Mouse (Mus musculus): ENCODE measurements around the gene Cd8b1.
A peak's percentile ranks its signal among the peaks of the same experiment; 100 is the strongest.

Cd8b1 gene

GRCm38 (mm10) chr6:71352201-71352600 lies 29.6 kb downstream of the Cd8b1 start:
- DNase-seq: no peak

- no peak for DNase-seq
Observed at GRCm38 (mm10) chr6:71352866-71353427, 30.4 kb downstream of the Cd8b1 start.

GRCm38 (mm10) chr6:71353722-71354121 lies 31.1 kb downstream of the Cd8b1 start:
- no peak for DNase-seq

- no peak for DNase-seq
Observed at GRCm38 (mm10) chr6:71357493-71357892, 34.9 kb downstream of the Cd8b1 start.

GRCm38 (mm10) chr6:71360221-71360620 lies 37.6 kb downstream of the Cd8b1 start:
- no peak for DNase-seq

- no peak for DNase-seq
Observed at GRCm38 (mm10) chr6:71360751-71361150, 38.2 kb downstream of the Cd8b1 start.

GRCm38 (mm10) chr6:71361156-71361670 lies 38.6 kb downstream of the Cd8b1 start:
- no peak for DNase-seq

- no peak for DNase-seq
Observed at GRCm38 (mm10) chr6:71363995-71364394, 41.4 kb downstream of the Cd8b1 start.

- DNase-seq: no peak
Observed at GRCm38 (mm10) chr6:71369416-71369815, 46.8 kb downstream of the Cd8b1 start.

GRCm38 (mm10) chr6:71371085-71371605 lies 48.6 kb downstream of the Cd8b1 start:
- no peak for DNase-seq

GRCm38 (mm10) chr6:71372041-71372720 lies 49.6 kb downstream of the Cd8b1 start:
- peak; percentile 13 to 44 for DNase-seq

- DNase-seq: no peak
Observed at GRCm38 (mm10) chr6:71373249-71373775, 50.7 kb downstream of the Cd8b1 start, which contains the start of gene Cd8a. Gene Cd8a, plus strand, starts transcription at chr6:71373427.

GRCm38 (mm10) chr6:71374311-71374829 lies 51.8 kb downstream of the Cd8b1 start:
- no peak for DNase-seq

GRCm38 (mm10) chr6:71374921-71375320 lies 52.3 kb downstream of the Cd8b1 start:
- DNase-seq: no peak

- DNase-seq: no peak
Observed at GRCm38 (mm10) chr6:71376711-71377110, 54.1 kb downstream of the Cd8b1 start.

GRCm38 (mm10) chr6:71381654-71382053 lies 59.1 kb downstream of the Cd8b1 start:
- DNase-seq: no peak
